Mouse (Mus musculus): ENCODE measurements around the gene Ptpn21. TPM values are rescaled to one million over a fixed set of nuclear protein-coding genes. Genes with fewer than 3 reads are reported as not detected.

Ptpn21 gene
- polyA plus RNA-seq (2014; fragmentation: Nextera tagmentation; extraction: Ambion mirVana) = 7.2 and 8.4 TPM in 2 replicates

DNA sequence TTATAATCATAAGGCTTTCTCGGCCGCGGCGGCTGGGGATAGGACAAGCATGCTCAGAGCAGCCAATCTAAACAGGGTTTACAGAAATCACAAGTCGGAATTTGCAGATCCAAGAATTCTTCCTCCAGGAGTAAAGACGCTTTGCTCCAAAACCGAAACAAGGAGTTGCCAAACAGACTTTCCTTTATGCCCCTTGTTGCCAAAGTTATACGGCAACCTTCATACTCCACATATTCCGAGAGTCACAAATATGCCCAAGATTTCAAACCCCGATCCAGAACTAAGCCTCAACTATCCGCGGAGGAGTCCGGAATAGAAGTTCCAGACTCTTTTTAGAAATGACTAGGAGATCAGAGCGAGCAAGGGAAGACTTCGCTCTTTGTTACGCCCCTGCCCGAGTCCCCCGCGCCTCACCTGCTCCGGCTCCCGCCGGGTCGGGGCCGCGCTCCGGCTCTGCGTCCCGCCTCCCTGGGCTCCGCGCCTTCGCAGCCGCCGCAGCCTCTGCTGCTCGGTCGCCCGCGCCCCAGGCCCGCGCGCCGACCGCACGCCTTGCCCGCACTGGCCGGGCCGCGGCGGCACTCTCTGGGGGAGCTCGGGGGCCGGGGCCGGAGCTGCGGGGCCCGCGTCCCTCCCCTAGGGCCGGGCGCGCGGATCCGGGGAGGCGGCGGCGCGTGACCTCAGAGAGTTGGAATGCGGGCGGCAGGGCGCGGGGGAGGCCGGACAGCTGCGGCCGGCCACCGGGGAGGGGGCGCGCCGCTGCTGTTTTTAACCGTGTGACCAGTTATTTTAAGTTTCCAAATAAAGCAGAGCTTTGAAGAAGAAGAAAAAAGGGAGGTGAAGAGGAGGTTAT is at the start of gene Ptpn21:
TSS of gene Ptpn21 (minus strand) at position 455 of the 850 bp plus-strand sequence.
- ATAC-seq (ENCODE audit: low FRiP score) (peak; percentile 84), DNase-seq (ENCODE audit: low spot score, missing footprints) (peak; percentile 98)
- H3K9me3 ChIP-seq (ENCODE audit: control insufficient read depth, low read length) = no peaks in the 10 kb centered on the region

GRCm38 (mm10) chr12:98784251-98784650 is 47.0 kb upstream of the Ptpn21 start:
- Histone ChIP-seq H3K4me1 (ENCODE audit: control insufficient read depth, insufficient read depth, low read length) (no peaks in the 10 kb centered on the region), H3K9ac (ENCODE audit: low read length) (no peak overlapping the region), H3K36me3 (ENCODE audit: control insufficient read depth, insufficient read depth, low read length) (peaks cover 20% of the 10 kb centered on the region), H3K27ac (ENCODE audit: low read depth, low read length) (no peak overlapping the region), H3K4me3 (ENCODE audit: low read depth, low read length) (no peak overlapping the region), H3K9me3 (ENCODE audit: control insufficient read depth, low read length) (no peaks in the 10 kb centered on the region), H3K4me2 (no peak overlapping the region), H3K27me3 (ENCODE audit: control insufficient read depth, insufficient read depth, low read length) (no peaks in the 10 kb centered on the region)
- ATAC-seq (ENCODE audit: low FRiP score) (no peak), DNase-seq (ENCODE audit: low spot score, missing footprints) (no peak)
- WGBS = 94% methylated on average over 1 of the region's 1 CpGs

More for the DNA sequence above, at the start of gene Ptpn21:
- peaks cover 6% of the 10 kb centered on the region for H3K27me3 ChIP-seq (ENCODE audit: control insufficient read depth, insufficient read depth, low read length)
- WGBS = under 1% methylated on average over 69 of the region's 75 CpGs
- H3K4me3 ChIP-seq (ENCODE audit: low read depth, low read length) = peak within 1 kb of the TSS; percentile 86
- no peak within 1 kb of the TSS; the same call in 1 of the 2 replicates for H3K27ac ChIP-seq (ENCODE audit: low read depth, low read length)
- H3K36me3 ChIP-seq (ENCODE audit: control insufficient read depth, insufficient read depth, low read length) = no peaks in the 10 kb centered on the region
- H3K4me1 ChIP-seq (ENCODE audit: control insufficient read depth, insufficient read depth, low read length) = peaks cover 20% of the 10 kb centered on the region
- peak within 1 kb of the TSS; percentile 92 for H3K9ac ChIP-seq (ENCODE audit: low read length)
- peak within 1 kb of the TSS; percentile 68 for H3K4me2 ChIP-seq

GRCm38 (mm10) chr12:98779148-98779547 is 41.9 kb upstream of the Ptpn21 start:
- H3K4me2 ChIP-seq = no peak overlapping the region
- 85% methylated on average over 4 of the region's 4 CpGs for WGBS
- H3K4me3 ChIP-seq (ENCODE audit: low read depth, low read length) = no peak overlapping the region
- H3K9ac ChIP-seq (ENCODE audit: low read length) = no peak overlapping the region
- H3K9me3 ChIP-seq (ENCODE audit: control insufficient read depth, low read length) = no peaks in the 10 kb centered on the region
- no peaks in the 10 kb centered on the region for H3K4me1 ChIP-seq (ENCODE audit: control insufficient read depth, insufficient read depth, low read length)
- DNase-seq (ENCODE audit: low spot score, missing footprints) = no peak
- no peak overlapping the region for H3K27ac ChIP-seq (ENCODE audit: low read depth, low read length)
- 0 out of 2 replicates have a peak, but pooled peaks have one; percentile 58 for ATAC-seq (ENCODE audit: low FRiP score)
- peaks cover 19% of the 10 kb centered on the region for H3K36me3 ChIP-seq (ENCODE audit: control insufficient read depth, insufficient read depth, low read length)
- no peaks in the 10 kb centered on the region for H3K27me3 ChIP-seq (ENCODE audit: control insufficient read depth, insufficient read depth, low read length)

- 82% methylated on average over 3 of the region's 3 CpGs for WGBS
- peaks cover 19% of the 10 kb centered on the region for H3K36me3 ChIP-seq (ENCODE audit: control insufficient read depth, insufficient read depth, low read length)
- no peak overlapping the region for H3K4me2 ChIP-seq
Measured at GRCm38 (mm10) chr12:98777509-98777908, 40.3 kb upstream of the Ptpn21 start.

GRCm38 (mm10) chr12:98766241-98766640 is 29.0 kb upstream of the Ptpn21 start:
- Histone ChIP-seq H3K36me3 (ENCODE audit: control insufficient read depth, insufficient read depth, low read length) (peaks cover 2% of the 10 kb centered on the region; the same call in 1 of the 2 replicates), H3K4me1 (ENCODE audit: control insufficient read depth, insufficient read depth, low read length) (no peaks in the 10 kb centered on the region), H3K27ac (ENCODE audit: low read depth, low read length) (no peak overlapping the region), H3K9ac (ENCODE audit: low read length) (no peak overlapping the region), H3K4me2 (no peak overlapping the region), H3K9me3 (ENCODE audit: control insufficient read depth, low read length) (no peaks in the 10 kb centered on the region), H3K27me3 (ENCODE audit: control insufficient read depth, insufficient read depth, low read length) (no peaks in the 10 kb centered on the region), H3K4me3 (ENCODE audit: low read depth, low read length) (no peak overlapping the region)
- DNase-seq (ENCODE audit: low spot score, missing footprints) = no peak
- no peak for ATAC-seq (ENCODE audit: low FRiP score)
- 100% methylated on average over 2 of the region's 2 CpGs for WGBS

More at GRCm38 (mm10) chr12:98777509-98777908, 40.3 kb upstream of the Ptpn21 start:
- H3K4me1 ChIP-seq (ENCODE audit: control insufficient read depth, insufficient read depth, low read length) = no peaks in the 10 kb centered on the region
- no peak overlapping the region for H3K27ac ChIP-seq (ENCODE audit: low read depth, low read length)
- no peaks in the 10 kb centered on the region for H3K27me3 ChIP-seq (ENCODE audit: control insufficient read depth, insufficient read depth, low read length)
- H3K9ac ChIP-seq (ENCODE audit: low read length) = no peak overlapping the region
- H3K4me3 ChIP-seq (ENCODE audit: low read depth, low read length) = no peak overlapping the region
- ATAC-seq (ENCODE audit: low FRiP score) = no peak
- DNase-seq (ENCODE audit: low spot score, missing footprints) = no peak
- H3K9me3 ChIP-seq (ENCODE audit: control insufficient read depth, low read length) = no peaks in the 10 kb centered on the region

GRCm38 (mm10) chr12:98759700-98760099 is 22.5 kb upstream of the Ptpn21 start:
- Histone ChIP-seq H3K36me3 (ENCODE audit: control insufficient read depth, insufficient read depth, low read length) (peaks cover 10% of the 10 kb centered on the region; the same call in 1 of the 2 replicates), H3K4me3 (ENCODE audit: low read depth, low read length) (no peak overlapping the region), H3K4me1 (ENCODE audit: control insufficient read depth, insufficient read depth, low read length) (no peaks in the 10 kb centered on the region), H3K27ac (ENCODE audit: low read depth, low read length) (no peak overlapping the region), H3K4me2 (no peak overlapping the region), H3K9ac (ENCODE audit: low read length) (no peak overlapping the region), H3K9me3 (ENCODE audit: control insufficient read depth, low read length) (no peaks in the 10 kb centered on the region), H3K27me3 (ENCODE audit: control insufficient read depth, insufficient read depth, low read length) (no peaks in the 10 kb centered on the region)
- ATAC-seq (ENCODE audit: low FRiP score) (no peak), DNase-seq (ENCODE audit: low spot score, missing footprints) (no peak)
- WGBS = 94% methylated on average over 6 of the region's 6 CpGs

GRCm38 (mm10) chr12:98757636-98758035 is 20.4 kb upstream of the Ptpn21 start:
- 91% methylated on average over 6 of the region's 6 CpGs for WGBS
- H3K36me3 ChIP-seq (ENCODE audit: control insufficient read depth, insufficient read depth, low read length) = peaks cover 14% of the 10 kb centered on the region; the same call in 1 of the 2 replicates

GRCm38 (mm10) chr12:98747380-98747753 is 10.2 kb upstream of the Ptpn21 start:
- WGBS = 2% methylated on average over 13 of the region's 14 CpGs
- Histone ChIP-seq H3K4me2 (peak overlapping the region; percentile 69), H3K4me1 (ENCODE audit: control insufficient read depth, insufficient read depth, low read length) (peaks cover 12% of the 10 kb centered on the region), H3K27ac (ENCODE audit: low read depth, low read length) (peak overlapping the region; percentile 82), H3K27me3 (ENCODE audit: control insufficient read depth, insufficient read depth, low read length) (no peaks in the 10 kb centered on the region), H3K9me3 (ENCODE audit: control insufficient read depth, low read length) (no peaks in the 10 kb centered on the region), H3K4me3 (ENCODE audit: low read depth, low read length) (peak overlapping the region; percentile 91), H3K9ac (ENCODE audit: low read length) (peak overlapping the region; percentile 92), H3K36me3 (ENCODE audit: control insufficient read depth, insufficient read depth, low read length) (no peaks in the 10 kb centered on the region)
- ATAC-seq (ENCODE audit: low FRiP score) (peak; percentile 56), DNase-seq (ENCODE audit: low spot score, missing footprints) (no peak)

More at GRCm38 (mm10) chr12:98757636-98758035, 20.4 kb upstream of the Ptpn21 start:
- Histone ChIP-seq H3K4me1 (ENCODE audit: control insufficient read depth, insufficient read depth, low read length) (no peaks in the 10 kb centered on the region), H3K27me3 (ENCODE audit: control insufficient read depth, insufficient read depth, low read length) (no peaks in the 10 kb centered on the region), H3K9me3 (ENCODE audit: control insufficient read depth, low read length) (no peaks in the 10 kb centered on the region), H3K4me2 (no peak overlapping the region), H3K27ac (ENCODE audit: low read depth, low read length) (no peak overlapping the region), H3K4me3 (ENCODE audit: low read depth, low read length) (no peak overlapping the region), H3K9ac (ENCODE audit: low read length) (no peak overlapping the region)
- no peak for DNase-seq (ENCODE audit: low spot score, missing footprints)
- no peak for ATAC-seq (ENCODE audit: low FRiP score)

- peak; percentile 100 for DNase-seq (ENCODE audit: low spot score, missing footprints)
- Histone ChIP-seq H3K27me3 (ENCODE audit: control insufficient read depth, insufficient read depth, low read length) (no peaks in the 10 kb centered on the region), H3K9ac (ENCODE audit: low read length) (peak within 1 kb of the TSS; percentile 92), H3K9me3 (ENCODE audit: control insufficient read depth, low read length) (no peaks in the 10 kb centered on the region), H3K4me1 (ENCODE audit: control insufficient read depth, insufficient read depth, low read length) (peaks cover 12% of the 10 kb centered on the region), H3K4me3 (ENCODE audit: low read depth, low read length) (peak within 1 kb of the TSS; percentile 91), H3K4me2 (peak within 1 kb of the TSS; percentile 69), H3K36me3 (ENCODE audit: control insufficient read depth, insufficient read depth, low read length) (no peaks in the 10 kb centered on the region), H3K27ac (ENCODE audit: low read depth, low read length) (peak within 1 kb of the TSS; percentile 82)
- ATAC-seq (ENCODE audit: low FRiP score) = peak; percentile 95
- under 1% methylated on average over 68 of the region's 87 CpGs for WGBS
Measured at GRCm38 (mm10) chr12:98746746-98747379, 9.7 kb upstream of the Ptpn21 start, which contains the start of gene Zc3h14. TSS of gene Zc3h14 (plus strand) at chr12:98746964.

All from midbrain, embryonic 11.5 days (tissue).